Mouse (Mus musculus) brain, embryonic 14.5 days (tissue): ENCODE data around the gene Mrtfb. TPM values are rescaled to one million over a fixed set of nuclear protein-coding genes. Genes with fewer than 3 reads are reported as not detected.

Source experiments
- DNase-seq: peaks from one replicate; pipeline ENCODE4 v3.0.0-alpha.2; 2011; ENCODE audit warnings: low read depth
- CTCF ChIP-seq: fragments of 200-500 bp; IDR thresholded peaks from 2 replicates; pipeline ENCODE4 v1.5.1; 2012; ENCODE audit warnings: inconsistent platforms, mild to moderate bottlenecking, moderate library complexity, borderline replicate concordance; ENCODE audit not compliant: insufficient read depth, insufficient read length; ENCODE audit errors: extremely low read depth
- POLR2A ChIP-seq: fragments of 200-500 bp; IDR thresholded peaks from 2 replicates; pipeline ENCODE4 v1.6.1; 2012; ENCODE audit warnings: mild to moderate bottlenecking, inconsistent platforms, borderline replicate concordance; ENCODE audit not compliant: poor library complexity, insufficient read depth, insufficient read length, severe bottlenecking; ENCODE audit errors: extremely low read depth
- polyA plus RNA-seq: library from polyadenylated mRNA; depleted of rRNA; stranded (reverse); fragments of >200 nt; gene quantifications from 2 replicates; pipeline ENCODE4 v1.2.3, GENCODE M21; 2012

The Mrtfb gene
- polyA plus RNA-seq, 1 experiment: 12.1 TPM

GRCm38 (mm10) chr16:13416465-13416864 lies 160.2 kb downstream of the Mrtfb start:
- peak; percentile 69 for DNase-seq
- TF ChIP-seq POLR2A: no peak

- TF ChIP-seq CTCF (no peak), POLR2A (no peak)
- no peak for DNase-seq
Measured at GRCm38 (mm10) chr16:13417904-13418303, 161.6 kb downstream of the Mrtfb start.

- DNase-seq: no peak
- TF ChIP-seq CTCF (no peak), POLR2A (no peak)
Measured at GRCm38 (mm10) chr16:13419752-13420151, 163.5 kb downstream of the Mrtfb start.

GRCm38 (mm10) chr16:13422522-13422921 lies 166.2 kb downstream of the Mrtfb start:
- no peak for DNase-seq
- no peak for TF ChIP-seq CTCF
- TF ChIP-seq POLR2A: no peak

GRCm38 (mm10) chr16:13423587-13424355 lies 167.5 kb downstream of the Mrtfb start:
- no peak for DNase-seq
- no peak for TF ChIP-seq POLR2A
- TF ChIP-seq CTCF: no peak

- DNase-seq: no peak
Measured at GRCm38 (mm10) chr16:13425804-13426203, 169.5 kb downstream of the Mrtfb start.

GRCm38 (mm10) chr16:13426831-13427589 lies 170.7 kb downstream of the Mrtfb start:
- DNase-seq: no peak
- TF ChIP-seq CTCF (no peak), POLR2A (no peak)

More at GRCm38 (mm10) chr16:13425804-13426203, 169.5 kb downstream of the Mrtfb start:
- TF ChIP-seq CTCF (no peak), POLR2A (no peak)

- DNase-seq: no peak
- TF ChIP-seq CTCF (no peak), POLR2A (no peak)
Measured at GRCm38 (mm10) chr16:13428077-13428476, 171.8 kb downstream of the Mrtfb start.

- TF ChIP-seq POLR2A (no peak), CTCF (no peak)
- DNase-seq: no peak
Measured at GRCm38 (mm10) chr16:13428806-13429205, 172.5 kb downstream of the Mrtfb start.

- DNase-seq: no peak
- TF ChIP-seq POLR2A: no peak
- no peak for TF ChIP-seq CTCF
Measured at GRCm38 (mm10) chr16:13429921-13430606, 173.8 kb downstream of the Mrtfb start.

GRCm38 (mm10) chr16:13430940-13431339 lies 174.7 kb downstream of the Mrtfb start:
- DNase-seq: no peak
- TF ChIP-seq CTCF: no peak
- no peak for TF ChIP-seq POLR2A
